Mouse (Mus musculus) kidney, postnatal 0 days (tissue): ENCODE data around the gene 1700020D05Rik. TPM values are rescaled to one million over a fixed set of nuclear protein-coding genes. Genes with fewer than 3 reads are reported as not detected.

Experiments
- ATAC-seq: fragments of 200-750 bp; cut with Nextera tagmentation; replicated peaks from 2 replicates; pipeline ENCODE4 v1.8.0; 2017; ENCODE audit warnings: low read depth, moderate number of reproducible peaks, moderate TSS enrichment, moderate library complexity; ENCODE audit not compliant: low FRiP score
- DNase-seq: peaks from one replicate; pipeline ENCODE4 v3.0.0-alpha.2; 2016; ENCODE audit warnings: low spot score
- H3K27ac ChIP-seq: fragments of 300-500 bp; sonication (generic); 2 replicates; pipeline ENCODE4 v1.5.1; 2014; ENCODE audit warnings: mild to moderate bottlenecking
- H3K27me3 ChIP-seq: fragments of 300-500 bp; sonication (generic); 2 replicates; pipeline ENCODE4 v1.6.1; 2014; ENCODE audit warnings: low read length, mixed read lengths; ENCODE audit not compliant: insufficient read depth
- H3K36me3 ChIP-seq: fragments of 300-500 bp; sonication (generic); 2 replicates; pipeline ENCODE4 v1.6.1; 2014; ENCODE audit warnings: low read length, mixed read lengths; ENCODE audit not compliant: insufficient read depth
- H3K4me1 ChIP-seq: fragments of 300-500 bp; sonication (generic); replicated peaks from 2 replicates; pipeline ENCODE4 v1.6.1; 2014; ENCODE audit warnings: antibody characterized with exemption, low read length, mixed read lengths; ENCODE audit not compliant: insufficient read depth
- H3K4me2 ChIP-seq: fragments of 300-500 bp; sonication (generic); 2 replicates; pipeline ENCODE4 v1.6.1; 2014; ENCODE audit warnings: mild to moderate bottlenecking, low read length, moderate library complexity, mixed read lengths
- H3K4me3 ChIP-seq: fragments of 300-500 bp; sonication (generic); replicated peaks from 2 replicates; pipeline ENCODE4 v1.5.1; 2014; ENCODE audit warnings: low read depth, low read length
- H3K9ac ChIP-seq: fragments of 300-500 bp; sonication (generic); 2 replicates; pipeline ENCODE4 v1.6.1; 2014; ENCODE audit warnings: low read depth, low read length
- H3K9me3 ChIP-seq: fragments of 300-500 bp; sonication (generic); replicated peaks from 2 replicates; pipeline ENCODE4 v1.6.1; 2016; ENCODE audit warnings: low read length, inconsistent platforms, mixed read lengths
- CTCF ChIP-seq: IDR thresholded peaks from 2 replicates; pipeline ENCODE4 v1.5.1; 2016; ENCODE audit warnings: antibody characterized with exemption, low read depth, mild to moderate bottlenecking, moderate library complexity
- WGBS: fragments of 180-500 bp; shearing (Covaris S2); extraction: QIAGEN DNeasy Blood & Tissue Kit; methylation state at CpG from one replicate; pipeline ENCODE4 v1.1.7; 2014; 5-methylcytosine and 5-hydroxymethylcytosine counted together
- polyA plus RNA-seq: library from polyadenylated mRNA; unstranded; fragments of >200 nt; fragmentation: Nextera tagmentation; extraction: Ambion mirVana; gene quantifications from 2 replicates; pipeline ENCODE4 v1.2.1, GENCODE M21; 2015

The 1700020D05Rik gene
- polyA plus RNA-seq, 1 experiment from 2014 or later = not detected

DNA sequence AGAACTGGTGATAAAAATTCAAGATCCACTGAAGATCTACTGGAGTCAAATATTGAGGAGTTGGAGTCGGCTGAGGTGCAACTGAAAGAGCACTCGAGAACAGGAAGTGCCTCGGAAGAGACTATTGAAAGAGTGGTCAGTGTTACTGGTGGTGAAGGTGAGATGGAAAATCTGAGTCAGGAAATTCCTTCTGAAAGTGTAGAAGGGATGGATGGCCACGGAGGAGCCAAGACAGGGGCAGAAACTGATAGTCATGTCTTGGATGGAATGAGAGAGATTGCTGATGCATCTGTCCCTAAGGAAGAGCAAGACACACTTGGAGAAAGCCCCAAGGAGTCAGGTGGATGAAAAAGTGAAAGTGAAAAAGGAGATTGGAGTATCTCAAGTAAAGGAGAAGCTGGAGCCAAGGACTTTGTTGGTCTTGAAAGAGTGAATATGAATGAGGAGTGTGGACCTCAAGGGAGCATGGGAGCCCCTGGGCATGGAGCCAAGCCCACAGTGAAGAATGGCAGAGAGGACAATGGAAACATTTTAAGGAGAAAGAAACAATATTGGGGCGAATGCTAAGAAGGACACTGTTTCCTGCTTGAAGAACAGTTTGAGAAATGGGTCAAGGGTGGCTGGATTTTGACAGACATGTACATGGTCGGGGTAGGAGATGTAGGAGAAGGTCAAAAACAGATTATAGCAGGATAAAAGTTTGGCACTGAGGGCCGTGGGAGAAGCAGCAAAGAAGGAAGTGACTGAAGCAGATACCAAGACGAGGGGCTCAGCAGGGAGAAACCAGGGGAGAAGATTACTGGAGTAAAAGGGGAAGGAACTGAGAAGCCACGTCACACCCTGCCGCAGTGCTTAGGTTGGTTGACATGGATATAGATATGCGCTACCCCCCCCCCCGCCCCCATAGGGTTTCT, 8.8 kb upstream of the 1700020D05Rik start:
- Histone ChIP-seq H3K36me3 (no peaks in the 10 kb centered on the region), H3K4me1 (peaks cover 6% of the 10 kb centered on the region; the same call in 1 of the 2 replicates), H3K9me3 (no peaks in the 10 kb centered on the region), H3K27me3 (no peaks in the 10 kb centered on the region), H3K4me3 (no peak overlapping the region), H3K9ac (no peak overlapping the region), H3K27ac (0 out of 2 replicates have a peak overlapping the region, but pooled peaks have one; percentile 14), H3K4me2 (peak overlapping the region; percentile 3; the same call in 1 of the 2 replicates)
- 69% methylated on average over 12 of the region's 12 CpGs for WGBS
- no peak for TF ChIP-seq CTCF
- DNase-seq (no peak), ATAC-seq (no peak)

DNA sequence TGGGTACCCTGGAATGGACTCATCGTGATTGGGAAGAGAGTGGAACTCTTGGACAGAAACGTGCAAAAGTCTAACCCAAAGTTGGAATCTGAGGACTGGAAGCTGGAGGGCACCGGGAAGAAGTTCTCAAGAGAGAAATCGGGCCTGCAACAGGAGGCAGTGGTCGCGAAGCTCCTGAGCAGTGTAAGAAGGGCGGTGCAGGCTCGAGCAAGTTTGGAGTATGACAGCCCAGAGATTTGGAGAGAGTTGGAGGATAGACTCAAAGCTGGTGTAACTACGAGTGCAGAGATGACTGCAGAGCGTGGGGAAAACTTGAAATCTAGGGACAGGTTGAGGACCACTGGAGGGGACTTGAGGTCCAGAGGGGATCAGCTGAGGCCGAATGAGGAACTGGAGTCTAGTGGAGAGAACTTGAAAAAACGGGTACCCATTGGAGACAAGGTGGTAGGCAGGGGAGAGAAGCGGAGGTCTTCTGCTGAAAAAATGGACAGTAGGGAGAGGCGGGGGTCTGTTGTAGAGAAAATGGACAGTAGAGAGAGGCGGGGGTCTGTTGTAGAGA, 7.6 kb upstream of the 1700020D05Rik start:
- Histone ChIP-seq H3K27me3 (no peaks in the 10 kb centered on the region), H3K9me3 (no peaks in the 10 kb centered on the region), H3K4me2 (peak overlapping the region; percentile 71), H3K36me3 (no peaks in the 10 kb centered on the region), H3K4me3 (peak overlapping the region; percentile 39), H3K27ac (no peak overlapping the region), H3K9ac (peak overlapping the region; percentile 31; the same call in 1 of the 2 replicates), H3K4me1 (peaks cover 6% of the 10 kb centered on the region; the same call in 1 of the 2 replicates)
- ATAC-seq = no peak
- TF ChIP-seq CTCF = no peak
- 51% methylated on average over 15 of the region's 15 CpGs for WGBS
- DNase-seq = peak; percentile 33

DNA sequence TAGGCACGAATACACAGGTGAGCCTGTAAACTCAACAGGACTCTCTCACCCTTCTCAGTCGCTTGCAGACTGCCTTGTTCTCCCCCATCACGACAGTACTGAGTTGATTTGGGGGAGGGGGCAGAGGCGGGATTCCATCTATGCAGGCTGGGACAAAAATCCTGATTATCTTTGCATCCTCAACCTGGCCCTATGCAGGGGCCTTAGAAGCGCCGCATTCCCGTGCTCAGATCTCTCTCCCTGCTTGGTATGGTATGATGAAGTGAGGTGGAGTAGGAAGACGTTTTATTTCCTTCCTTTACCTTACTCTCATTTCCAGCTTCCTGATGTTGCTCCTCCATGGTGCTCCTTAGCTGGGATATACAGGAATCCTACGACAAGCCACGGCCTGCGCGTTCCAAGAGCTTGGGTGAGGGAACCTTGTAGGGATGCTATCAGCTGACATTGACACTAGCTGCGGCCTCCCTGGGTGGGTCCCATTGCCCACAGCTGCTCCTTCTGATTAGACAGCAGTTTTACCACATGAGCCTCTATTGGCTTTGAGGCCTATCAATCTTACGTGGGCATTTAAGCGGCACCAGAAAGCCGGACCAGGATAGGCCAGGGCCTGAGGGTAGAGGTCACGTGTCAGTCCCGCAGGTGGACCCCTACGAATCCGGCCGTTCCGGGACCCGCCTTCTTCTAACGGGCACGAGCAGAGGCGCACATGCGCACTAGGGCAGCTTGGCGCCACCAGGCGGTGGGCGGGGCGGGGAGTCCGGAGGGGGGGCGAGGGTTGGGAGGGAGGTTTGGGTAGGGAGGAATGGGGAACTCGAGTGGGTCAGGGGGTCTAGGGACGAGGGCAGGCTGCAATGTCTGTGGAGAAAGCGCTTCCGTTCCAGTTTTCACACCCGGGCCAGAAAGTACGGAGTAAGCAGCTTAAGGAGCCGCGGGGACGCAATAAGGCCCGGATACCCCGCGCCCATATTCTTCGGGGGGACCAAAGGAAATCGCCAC, 6.7 kb upstream of the 1700020D05Rik start, which contains the start of gene Snx32:
Snx32 (minus strand) TSS at position 508 of the 996 bp plus-strand sequence.
- H3K36me3 ChIP-seq = no peaks in the 10 kb centered on the region
- 4% methylated on average over 47 of the region's 47 CpGs for WGBS
- H3K9ac ChIP-seq = peak within 1 kb of the TSS; percentile 31; the same call in 1 of the 2 replicates
- H3K9me3 ChIP-seq = no peaks in the 10 kb centered on the region
- peak within 1 kb of the TSS; percentile 71 for H3K4me2 ChIP-seq
- TF ChIP-seq CTCF = peak; percentile 47; the same call in 1 of the 2 replicates
- peak; percentile 99 for ATAC-seq
- H3K27ac ChIP-seq = no peak within 1 kb of the TSS; the same call in 1 of the 2 replicates
- DNase-seq = peak; percentile 98
- H3K27me3 ChIP-seq = no peaks in the 10 kb centered on the region
- H3K4me1 ChIP-seq = peaks cover 6% of the 10 kb centered on the region; the same call in 1 of the 2 replicates
- H3K4me3 ChIP-seq = peak within 1 kb of the TSS; percentile 39

DNA sequence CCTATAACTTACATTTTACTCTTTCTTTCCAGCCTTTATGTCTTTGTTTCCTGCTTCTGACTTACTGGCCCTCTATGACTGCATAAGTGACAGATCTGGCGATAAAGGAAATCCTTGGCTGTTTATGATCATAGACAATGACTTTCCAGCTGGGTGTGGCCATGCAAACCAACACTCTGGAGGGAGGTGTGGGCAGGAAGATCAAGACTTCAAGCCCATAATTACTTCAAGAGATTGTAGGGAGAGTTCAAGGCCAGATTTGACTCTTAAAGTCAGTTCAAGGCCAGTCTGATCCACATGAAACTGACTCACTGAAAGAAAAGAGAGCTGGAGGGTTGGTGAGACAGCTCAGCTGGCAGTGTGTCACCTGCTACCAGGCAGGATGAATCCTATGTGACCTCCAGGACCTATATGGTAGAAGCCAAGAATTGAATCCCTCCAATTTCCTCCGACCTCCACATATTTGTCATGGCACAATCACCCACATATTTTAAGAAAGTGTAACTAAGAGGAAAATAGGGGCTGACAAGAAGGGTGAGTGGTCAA, 3.2 kb downstream of the 1700020D05Rik start:
- Histone ChIP-seq H3K4me2 (no peak overlapping the region), H3K27me3 (no peaks in the 10 kb centered on the region), H3K4me1 (no peaks in the 10 kb centered on the region), H3K9me3 (no peaks in the 10 kb centered on the region), H3K27ac (no peak overlapping the region), H3K36me3 (peaks cover 18% of the 10 kb centered on the region), H3K4me3 (no peak overlapping the region), H3K9ac (no peak overlapping the region)
- ATAC-seq (no peak), DNase-seq (no peak)
- WGBS = 79% methylated on average over 2 of the region's 2 CpGs
- TF ChIP-seq CTCF = no peak

DNA sequence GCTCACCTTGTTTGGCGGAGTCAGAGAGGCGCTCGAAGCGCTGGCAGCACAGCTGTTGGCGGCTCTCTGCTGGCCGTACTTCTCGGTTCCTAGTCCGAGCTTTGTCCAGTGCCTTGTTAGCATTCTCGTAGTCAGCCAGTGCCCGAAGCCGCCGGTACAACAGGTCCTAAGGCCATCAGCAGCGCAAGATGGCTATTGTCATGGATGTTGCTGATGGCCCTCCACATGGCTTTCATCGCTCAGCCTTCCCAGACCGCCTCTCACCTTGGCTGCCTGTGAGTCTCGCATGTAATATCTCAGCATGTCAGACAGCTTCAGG, 7.6 kb downstream of the 1700020D05Rik start:
- no peak for TF ChIP-seq CTCF

More for the DNA sequence above, 7.6 kb downstream of the 1700020D05Rik start:
- Histone ChIP-seq H3K9me3 (no peaks in the 10 kb centered on the region), H3K36me3 (peaks cover 34% of the 10 kb centered on the region), H3K27me3 (no peaks in the 10 kb centered on the region), H3K4me2 (no peak overlapping the region), H3K4me3 (no peak overlapping the region), H3K4me1 (peaks cover 4% of the 10 kb centered on the region), H3K27ac (no peak overlapping the region), H3K9ac (no peak overlapping the region)
- ATAC-seq = no peak
- WGBS = 84% methylated on average over 16 of the region's 16 CpGs
- no peak for DNase-seq
